Mouse (Mus musculus): Measurements from ENCODE around the gene Pik3r5.
A peak's percentile ranks its signal among the peaks of the same experiment; 100 is the strongest.

Pik3r5 gene

DNA sequence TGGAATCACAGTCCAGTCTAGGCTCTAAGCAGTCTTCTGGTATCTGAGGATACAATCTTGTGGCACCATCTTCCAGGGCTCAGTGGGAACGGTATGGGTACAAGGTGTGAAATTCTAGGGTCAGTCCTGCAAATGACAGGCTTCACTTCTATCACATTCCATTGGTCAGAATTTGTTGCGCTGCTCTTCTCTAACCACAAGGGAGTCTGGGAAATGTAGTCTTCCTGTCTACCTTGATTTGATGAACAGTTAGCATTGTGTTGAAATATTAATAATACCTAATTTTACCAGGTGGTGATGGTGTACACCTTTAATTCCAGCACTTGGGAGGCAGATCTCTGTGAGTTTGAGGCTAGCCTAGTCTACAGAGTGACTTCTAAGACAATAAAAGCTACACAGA, 88.5 kb downstream of the Pik3r5 start:
- DNase-seq (ENCODE audit: extremely low spot score, low spot score) = no peak

- DNase-seq (ENCODE audit: extremely low spot score, low spot score) = no peak
Observed at GRCm38 (mm10) chr11:68521352-68521751, 89.4 kb downstream of the Pik3r5 start.

GRCm38 (mm10) chr11:68526441-68526840, 94.5 kb downstream of the Pik3r5 start:
- no peak for DNase-seq (ENCODE audit: extremely low spot score, low spot score)

DNA sequence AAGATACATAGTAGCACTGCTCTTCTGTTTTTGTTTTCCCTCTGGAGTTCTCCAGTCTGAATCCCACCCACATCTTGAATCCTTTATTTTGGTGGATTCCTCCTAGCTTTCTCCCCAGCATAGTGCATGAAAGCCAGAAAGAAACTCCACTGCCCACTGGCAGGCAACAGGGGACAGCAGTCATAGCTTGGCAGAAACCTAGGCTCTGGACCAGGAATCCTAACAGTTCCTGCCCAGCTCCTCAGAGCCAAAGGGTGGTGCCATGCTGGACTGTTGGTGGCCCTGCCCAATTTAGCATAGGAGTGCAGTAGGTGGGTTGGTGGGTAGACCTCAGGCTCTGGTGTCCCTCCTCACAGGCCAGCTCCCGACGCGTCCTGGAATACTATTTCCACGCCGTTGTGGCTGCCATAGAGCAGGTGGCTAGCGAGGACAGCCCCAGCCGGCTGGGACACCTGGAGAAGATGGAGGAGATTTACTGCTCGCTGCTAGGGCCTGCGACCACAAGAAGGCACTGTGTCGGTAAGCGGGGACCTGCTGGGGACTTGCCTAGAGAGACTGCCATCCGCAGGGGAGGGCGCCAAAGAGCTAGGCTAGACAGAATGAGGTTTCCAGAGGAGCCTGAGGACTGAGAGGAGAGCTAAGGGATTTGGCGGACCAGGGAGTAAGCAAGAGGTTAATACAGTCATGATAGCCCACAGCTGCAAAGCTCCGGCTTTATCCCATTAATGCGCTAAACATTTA, 99.3 kb downstream of the Pik3r5 start:
- no peak for DNase-seq (ENCODE audit: extremely low spot score, low spot score)

- no peak for DNase-seq (ENCODE audit: extremely low spot score, low spot score)
Observed at GRCm38 (mm10) chr11:68531941-68532535, 100.1 kb downstream of the Pik3r5 start.

DNA sequence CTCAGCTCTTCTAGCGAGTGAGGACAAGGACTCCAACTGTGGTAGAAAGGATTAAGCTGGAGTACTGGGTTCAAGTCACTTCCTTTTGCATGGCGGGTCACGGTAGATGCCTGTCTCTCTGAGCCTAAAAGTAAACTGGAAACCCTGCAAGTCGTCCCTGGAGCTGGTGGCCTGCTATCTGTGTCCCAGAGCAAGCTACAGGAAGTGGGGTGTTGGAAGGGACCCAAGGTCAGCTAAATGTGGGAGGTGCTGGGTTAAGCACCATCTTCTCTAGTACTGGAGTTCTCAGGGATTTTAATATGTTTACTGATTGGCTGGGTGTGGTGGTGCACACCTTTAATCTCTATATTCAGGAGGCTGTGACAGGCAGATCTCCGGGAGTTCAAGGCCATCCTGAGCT, 100.9 kb downstream of the Pik3r5 start:
- no peak for DNase-seq (ENCODE audit: extremely low spot score, low spot score)

GRCm38 (mm10) chr11:68533971-68534475, 102.1 kb downstream of the Pik3r5 start:
- DNase-seq (ENCODE audit: extremely low spot score, low spot score) = no peak

GRCm38 (mm10) chr11:68536026-68536425, 104.1 kb downstream of the Pik3r5 start:
- DNase-seq (ENCODE audit: extremely low spot score, low spot score) = no peak

GRCm38 (mm10) chr11:68536465-68536864, 104.5 kb downstream of the Pik3r5 start:
- DNase-seq (ENCODE audit: extremely low spot score, low spot score) = no peak

GRCm38 (mm10) chr11:68539621-68540020, 107.7 kb downstream of the Pik3r5 start:
- DNase-seq (ENCODE audit: extremely low spot score, low spot score) = no peak

DNA sequence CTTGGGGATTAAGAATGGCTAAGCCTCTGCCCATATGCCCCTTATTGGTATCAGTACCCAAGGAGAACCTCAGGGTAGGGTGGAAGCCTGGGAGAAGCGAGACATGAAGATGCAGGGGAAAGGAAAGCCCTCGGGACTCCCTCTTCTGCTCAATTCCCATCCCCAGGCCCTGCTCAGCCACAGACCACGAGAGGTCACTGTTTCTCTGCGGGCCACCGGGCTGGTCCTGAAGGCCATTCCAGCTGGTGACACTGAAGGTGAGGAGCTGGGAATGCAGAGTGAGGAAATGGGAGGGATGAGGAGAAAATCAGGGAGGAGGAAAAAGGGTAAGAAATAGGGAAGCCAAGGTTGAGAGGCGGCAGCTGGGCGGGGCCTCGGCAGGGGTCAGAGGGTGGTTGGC, 112.6 kb downstream of the Pik3r5 start:
- DNase-seq (ENCODE audit: extremely low spot score, low spot score) = peak; percentile 40

- DNase-seq (ENCODE audit: extremely low spot score, low spot score) = no peak
Observed at GRCm38 (mm10) chr11:68545172-68545571, 113.3 kb downstream of the Pik3r5 start.

DNA sequence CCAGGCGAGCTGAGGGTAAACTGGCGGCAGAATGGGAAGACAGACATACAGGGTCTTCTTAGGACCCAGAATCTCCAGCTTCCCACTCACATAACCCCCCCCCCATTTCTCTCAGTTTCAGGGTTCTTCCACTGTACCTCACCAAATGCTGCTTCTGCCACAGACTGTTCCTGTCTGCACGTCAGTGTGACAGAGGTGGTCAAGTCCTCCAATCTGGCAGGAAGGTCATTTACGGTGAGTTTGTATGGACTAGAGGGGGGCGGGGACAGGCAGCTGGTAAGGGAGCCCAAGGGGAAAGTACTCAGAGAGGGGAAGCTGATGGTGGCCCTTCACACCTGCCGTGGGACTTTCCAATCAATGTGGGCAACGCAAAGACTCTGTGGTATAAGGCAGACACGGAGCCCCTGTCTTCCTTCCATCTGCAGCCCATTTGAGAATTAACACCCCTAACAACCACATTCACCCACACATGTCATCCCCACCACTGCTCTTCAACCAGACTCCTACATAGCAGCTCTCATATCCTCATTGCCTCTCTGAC, 113.8 kb downstream of the Pik3r5 start:
- no peak for DNase-seq (ENCODE audit: extremely low spot score, low spot score)
